Mouse (Mus musculus): ENCODE measurements at regions not wholly inside any gene's neighbourhood (a gene's known extent, or its start where the extent isn't known, plus 50 kb on each side); places are given as distances from the start of the nearest gene placed in this dataset.

GRCm38 (mm10) chr16:5501961-5502360 is 246.2 kb upstream of the Eef2kmt start:
- Histone ChIP-seq H3K4me1 (ENCODE audit: control insufficient read depth, insufficient read depth, low read length) (no peaks in the 10 kb centered on the region; the same call in 1 of the 2 replicates), H3K4me3 (replicated peaks; ENCODE audit: extremely low read depth, low read depth, low read length) (no peak overlapping the region)
- TF ChIP-seq CTCF (IDR thresholded peaks at IDR 0.05; ENCODE audit: insufficient read depth, low read length) = no peak
- TF ChIP-seq POLR2A (IDR thresholded peaks at IDR 0.05; ENCODE audit: borderline replicate concordance, extremely low read depth, low read depth, low read length) = no peak
- DNase-seq = no peak
- 58% methylated on average over 7 of the region's 7 CpGs for WGBS

GRCm38 (mm10) chr16:5496051-5496685 is 240.4 kb upstream of the Eef2kmt start:
- WGBS = 83% methylated on average over 2 of the region's 2 CpGs
- TF ChIP-seq POLR2A (IDR thresholded peaks at IDR 0.05; ENCODE audit: borderline replicate concordance, extremely low read depth, low read depth, low read length) (no peak), CTCF (IDR thresholded peaks at IDR 0.05; ENCODE audit: insufficient read depth, low read length) (no peak)
- Histone ChIP-seq H3K4me1 (ENCODE audit: control insufficient read depth, insufficient read depth, low read length) (no peaks in the 10 kb centered on the region; the same call in 1 of the 2 replicates), H3K4me3 (replicated peaks; ENCODE audit: extremely low read depth, low read depth, low read length) (no peak overlapping the region)
- DNase-seq = no peak

GRCm38 (mm10) chr16:5493352-5493751 is 237.6 kb upstream of the Eef2kmt start:
- H3K4me1 ChIP-seq (ENCODE audit: control insufficient read depth, insufficient read depth, low read length) = no peaks in the 10 kb centered on the region; the same call in 1 of the 2 replicates
- no peak for DNase-seq
- WGBS = 14% methylated on average over 6 of the region's 6 CpGs
- H3K4me3 ChIP-seq (replicated peaks; ENCODE audit: extremely low read depth, low read depth, low read length) = no peak overlapping the region
- TF ChIP-seq CTCF (IDR thresholded peaks at IDR 0.05; ENCODE audit: insufficient read depth, low read length) (no peak), POLR2A (IDR thresholded peaks at IDR 0.05; ENCODE audit: borderline replicate concordance, extremely low read depth, low read depth, low read length) (no peak)

DNA sequence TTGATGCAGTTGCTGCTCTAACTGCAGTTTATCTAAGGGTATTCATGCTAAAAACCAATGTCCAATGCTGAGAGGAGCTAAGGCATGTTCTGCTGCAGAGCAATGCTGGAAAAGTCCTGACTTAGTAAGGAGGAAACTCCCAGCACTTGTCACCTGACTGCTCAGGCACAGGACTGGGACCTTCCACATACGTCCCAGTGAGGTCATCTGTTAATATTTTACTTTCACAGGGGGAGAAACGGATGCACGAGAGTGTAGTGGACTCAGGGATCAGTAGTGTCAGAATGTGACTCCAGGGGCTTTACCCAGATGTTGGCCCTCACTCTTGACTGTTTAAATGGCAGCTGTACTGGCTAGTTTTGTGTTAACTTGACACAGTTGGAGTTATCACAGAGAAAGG is 231.5 kb upstream of the Eef2kmt start:
- 27% methylated on average over 3 of the region's 3 CpGs for WGBS
- Histone ChIP-seq H3K4me3 (replicated peaks; ENCODE audit: extremely low read depth, low read depth, low read length) (no peak overlapping the region), H3K4me1 (ENCODE audit: control insufficient read depth, insufficient read depth, low read length) (no peaks in the 10 kb centered on the region)
- TF ChIP-seq CTCF (IDR thresholded peaks at IDR 0.05; ENCODE audit: insufficient read depth, low read length) (no peak), POLR2A (IDR thresholded peaks at IDR 0.05; ENCODE audit: borderline replicate concordance, extremely low read depth, low read depth, low read length) (no peak)
- DNase-seq = no peak

- 32% methylated on average over 6 of the region's 6 CpGs for WGBS
- no peaks in the 10 kb centered on the region for H3K4me1 ChIP-seq (ENCODE audit: control insufficient read depth, insufficient read depth, low read length)
- DNase-seq = no peak
- no peak for TF ChIP-seq CTCF (IDR thresholded peaks at IDR 0.05; ENCODE audit: insufficient read depth, low read length)
- TF ChIP-seq POLR2A (IDR thresholded peaks at IDR 0.05; ENCODE audit: borderline replicate concordance, extremely low read depth, low read depth, low read length) = no peak
- no peak overlapping the region for H3K4me3 ChIP-seq (replicated peaks; ENCODE audit: extremely low read depth, low read depth, low read length)
Measured at GRCm38 (mm10) chr16:5483337-5483736, 227.6 kb upstream of the Eef2kmt start.

DNA sequence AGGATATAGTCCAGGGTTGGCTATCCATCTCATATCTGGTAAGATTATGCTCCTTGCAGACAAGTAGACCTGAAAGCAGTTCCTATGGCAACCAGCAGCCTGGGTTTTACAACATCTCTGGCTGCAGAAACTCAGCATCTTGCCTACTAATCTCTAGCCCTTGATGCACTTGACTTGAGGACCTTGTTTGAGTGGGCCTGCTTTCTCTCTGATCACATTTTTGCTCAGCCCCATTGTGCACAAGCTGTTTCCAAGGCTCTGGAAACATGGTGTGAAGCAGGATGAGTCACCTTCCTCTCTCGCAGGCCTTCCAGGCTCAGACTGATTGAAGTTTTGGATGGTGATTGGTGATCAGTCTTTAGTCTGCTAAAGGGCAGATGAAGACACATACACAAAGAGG is 224.4 kb upstream of the Eef2kmt start:
- TF ChIP-seq POLR2A (IDR thresholded peaks at IDR 0.05; ENCODE audit: borderline replicate concordance, extremely low read depth, low read depth, low read length) (no peak), CTCF (IDR thresholded peaks at IDR 0.05; ENCODE audit: insufficient read depth, low read length) (no peak)
- no peak for DNase-seq
- 60% methylated on average over 1 of the region's 1 CpGs for WGBS
- Histone ChIP-seq H3K4me3 (replicated peaks; ENCODE audit: extremely low read depth, low read depth, low read length) (no peak overlapping the region), H3K4me1 (ENCODE audit: control insufficient read depth, insufficient read depth, low read length) (no peaks in the 10 kb centered on the region)

DNA sequence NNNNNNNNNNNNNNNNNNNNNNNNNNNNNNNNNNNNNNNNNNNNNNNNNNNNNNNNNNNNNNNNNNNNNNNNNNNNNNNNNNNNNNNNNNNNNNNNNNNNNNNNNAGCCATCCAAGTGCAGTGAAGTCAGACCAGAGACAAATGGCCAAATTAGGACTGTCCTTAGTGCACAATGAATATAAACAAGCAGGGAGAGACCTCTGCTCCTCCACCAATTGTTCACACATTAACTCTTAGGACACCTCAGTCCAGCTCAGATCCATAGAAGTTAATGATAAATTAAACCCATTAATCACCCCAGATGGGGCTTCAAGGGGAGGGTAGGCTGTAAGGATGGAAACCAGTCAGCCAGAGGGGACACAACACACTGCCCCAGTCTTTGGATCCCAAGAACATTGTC is 223.2 kb upstream of the Eef2kmt start:
- DNase-seq = no peak
- TF ChIP-seq POLR2A (IDR thresholded peaks at IDR 0.05; ENCODE audit: borderline replicate concordance, extremely low read depth, low read depth, low read length) (no peak), CTCF (IDR thresholded peaks at IDR 0.05; ENCODE audit: insufficient read depth, low read length) (no peak)
- Histone ChIP-seq H3K4me1 (ENCODE audit: control insufficient read depth, insufficient read depth, low read length) (no peaks in the 10 kb centered on the region), H3K4me3 (replicated peaks; ENCODE audit: extremely low read depth, low read depth, low read length) (no peak overlapping the region)

GRCm38 (mm10) chr16:5471321-5471720 is 215.5 kb upstream of the Eef2kmt start:
- peak; percentile 8 for DNase-seq
- peak; percentile 27; the same call in 1 of the 2 replicates for TF ChIP-seq CTCF (IDR thresholded peaks at IDR 0.05; ENCODE audit: insufficient read depth, low read length)
- no peak for TF ChIP-seq POLR2A (IDR thresholded peaks at IDR 0.05; ENCODE audit: borderline replicate concordance, extremely low read depth, low read depth, low read length)
- H3K4me3 ChIP-seq (replicated peaks; ENCODE audit: extremely low read depth, low read depth, low read length) = no peak overlapping the region
- H3K4me1 ChIP-seq (ENCODE audit: control insufficient read depth, insufficient read depth, low read length) = no peaks in the 10 kb centered on the region
- WGBS = 20% methylated on average over 5 of the region's 5 CpGs

- 6% methylated on average over 3 of the region's 3 CpGs for WGBS
- no peak for DNase-seq
- TF ChIP-seq POLR2A (IDR thresholded peaks at IDR 0.05; ENCODE audit: borderline replicate concordance, extremely low read depth, low read depth, low read length) (no peak), CTCF (IDR thresholded peaks at IDR 0.05; ENCODE audit: insufficient read depth, low read length) (peak; percentile 55)
- Histone ChIP-seq H3K4me1 (ENCODE audit: control insufficient read depth, insufficient read depth, low read length) (no peaks in the 10 kb centered on the region), H3K4me3 (replicated peaks; ENCODE audit: extremely low read depth, low read depth, low read length) (no peak overlapping the region)
Measured at GRCm38 (mm10) chr16:5467587-5467986, 211.8 kb upstream of the Eef2kmt start.

DNA sequence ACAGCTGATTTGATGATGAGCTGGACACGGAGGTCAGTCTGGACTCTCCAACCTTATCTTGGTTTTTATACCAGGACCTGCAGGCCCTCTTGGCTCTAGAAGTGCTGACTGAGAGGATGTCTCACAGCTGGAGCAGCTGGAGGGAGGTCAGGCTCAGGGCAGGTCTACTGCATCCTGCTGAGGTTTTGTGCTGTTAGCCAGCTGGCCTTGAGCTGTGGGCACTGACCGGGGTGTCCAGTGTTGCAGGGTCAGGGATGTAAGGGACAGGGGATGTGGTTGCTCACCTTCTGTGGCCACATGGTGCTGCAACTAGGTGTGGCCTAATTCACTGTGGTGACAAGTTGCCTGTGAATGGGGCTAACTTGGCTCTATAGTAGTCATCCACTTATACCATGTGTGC is 211.0 kb upstream of the Eef2kmt start:
- H3K4me1 ChIP-seq (ENCODE audit: control insufficient read depth, insufficient read depth, low read length) = no peaks in the 10 kb centered on the region
- H3K4me3 ChIP-seq (replicated peaks; ENCODE audit: extremely low read depth, low read depth, low read length) = no peak overlapping the region
- WGBS = 52% methylated on average over 2 of the region's 2 CpGs
- DNase-seq = no peak
- TF ChIP-seq POLR2A (IDR thresholded peaks at IDR 0.05; ENCODE audit: borderline replicate concordance, extremely low read depth, low read depth, low read length) = no peak
- no peak for TF ChIP-seq CTCF (IDR thresholded peaks at IDR 0.05; ENCODE audit: insufficient read depth, low read length)
